Mouse (Mus musculus): ENCODE data around the gene Elf5.

DNA sequence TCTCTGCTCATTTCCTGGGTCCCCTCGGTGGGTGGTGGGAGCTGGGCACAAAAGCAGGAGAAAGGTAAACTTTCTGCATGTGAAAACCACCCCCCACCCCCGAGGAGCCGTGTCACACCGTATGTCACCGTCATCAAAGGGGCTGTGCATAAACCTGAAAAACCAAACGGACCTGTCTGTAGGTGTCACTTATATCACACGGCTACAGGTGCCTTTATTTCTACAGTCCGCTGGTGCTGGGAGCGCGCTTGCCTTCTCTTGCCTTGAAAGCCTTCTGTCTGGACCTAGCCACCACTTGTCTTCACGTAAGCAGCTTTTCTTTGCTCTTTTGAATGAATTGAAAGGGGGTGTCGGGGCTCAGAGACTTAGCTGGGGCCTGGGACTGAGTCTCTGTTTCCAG lies 12.4 kb downstream of the Elf5 start:
- TF ChIP-seq CTCF (IDR thresholded peaks at IDR 0.05; ENCODE audit: insufficient read depth, low read depth, low read length) (no peak), POLR2A (IDR thresholded peaks at IDR 0.05; ENCODE audit: insufficient read depth, low read depth, low read length) (no peak)
